Mouse (Mus musculus) 3134 (cell line): ENCODE measurements around the gene Gm49358.

Experiments used
- DNase-seq: peaks from one replicate; pipeline ENCODE4 v3.0.0-alpha.2; 2011; ENCODE audit warnings: low spot score; ENCODE audit not compliant: insufficient read length; ENCODE audit errors: extremely low read depth

The Gm49358 gene

DNA sequence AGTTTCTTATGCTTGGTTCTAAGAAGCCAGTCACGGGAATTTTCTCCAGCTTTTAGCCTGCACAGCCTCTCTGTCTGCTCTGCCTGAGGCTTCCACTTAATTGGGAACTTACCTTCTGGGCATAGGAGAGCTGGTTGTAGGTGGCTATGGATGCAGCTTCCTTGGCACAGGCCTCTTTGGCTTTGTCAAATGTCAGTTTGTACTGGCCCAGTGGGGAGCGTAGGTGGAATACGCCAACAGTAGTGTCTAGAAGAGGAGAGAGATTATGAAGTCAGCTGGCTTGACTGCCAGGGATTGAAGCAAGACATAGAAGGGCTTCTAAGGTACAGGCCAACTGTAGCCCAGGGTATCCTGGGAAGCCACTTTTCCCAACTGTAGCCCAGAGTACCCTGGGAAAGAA lies 89.7 kb downstream of the Gm49358 start:
- DNase-seq, result no peak

DNA sequence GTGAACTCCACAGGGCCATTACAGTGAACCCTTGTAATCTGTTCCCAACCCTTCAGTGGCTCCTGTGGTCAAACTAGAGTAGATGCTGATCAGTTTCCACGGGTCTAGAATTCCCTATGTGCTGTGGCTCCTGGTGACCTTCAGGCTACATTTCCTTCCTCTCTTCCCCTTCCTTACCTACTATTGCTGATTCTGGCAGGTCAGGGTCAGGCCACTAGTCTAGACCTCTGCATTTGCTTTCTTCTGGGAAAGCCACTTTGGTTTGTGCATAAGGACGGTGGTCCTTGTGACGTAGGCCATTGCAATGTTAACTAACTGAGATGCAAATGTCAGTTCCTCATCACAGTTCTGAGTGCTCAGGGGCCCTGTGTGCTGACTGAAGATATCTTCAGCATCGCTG lies 96.6 kb downstream of the Gm49358 start:
- DNase-seq, result no peak

DNA sequence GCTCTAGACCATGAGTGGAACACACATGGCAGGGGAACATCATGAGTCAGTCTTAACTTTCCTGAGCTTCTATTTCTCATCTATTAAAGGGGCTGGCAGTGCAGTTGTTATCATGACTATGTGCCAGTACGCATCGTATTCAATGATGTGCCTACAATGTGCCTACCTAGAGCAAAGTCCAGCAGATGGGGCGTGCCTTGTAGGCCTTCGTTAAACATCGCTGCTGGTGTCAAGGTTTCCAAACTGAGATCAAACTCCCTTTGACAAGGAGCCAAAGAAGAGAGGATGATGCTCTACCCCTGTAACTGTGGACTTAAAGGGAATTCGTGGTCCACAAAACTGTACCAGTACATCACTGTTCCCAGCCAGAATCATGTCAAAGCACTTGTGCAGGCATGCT lies 98.7 kb downstream of the Gm49358 start:
- no peak for DNase-seq

DNA sequence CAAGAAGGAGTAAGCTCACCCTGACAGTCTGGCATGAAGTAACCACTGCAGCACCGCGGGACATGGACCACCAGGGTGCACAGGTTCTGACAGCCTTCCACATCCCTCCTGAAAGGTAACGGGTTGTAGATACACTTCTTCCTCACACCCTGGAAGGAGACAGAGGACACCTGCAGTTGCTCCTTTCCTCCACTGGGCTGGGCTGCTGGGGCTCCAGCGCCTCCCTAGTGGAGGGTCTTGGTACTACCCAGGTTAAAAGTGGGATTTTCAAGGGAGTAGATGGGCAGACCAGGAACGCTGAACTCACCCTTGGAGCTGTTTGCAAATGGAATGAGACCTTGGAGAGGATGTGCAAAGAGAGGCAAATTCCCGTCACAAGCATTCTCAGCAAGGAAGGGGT lies 99.7 kb downstream of the Gm49358 start:
- no peak for DNase-seq

DNA sequence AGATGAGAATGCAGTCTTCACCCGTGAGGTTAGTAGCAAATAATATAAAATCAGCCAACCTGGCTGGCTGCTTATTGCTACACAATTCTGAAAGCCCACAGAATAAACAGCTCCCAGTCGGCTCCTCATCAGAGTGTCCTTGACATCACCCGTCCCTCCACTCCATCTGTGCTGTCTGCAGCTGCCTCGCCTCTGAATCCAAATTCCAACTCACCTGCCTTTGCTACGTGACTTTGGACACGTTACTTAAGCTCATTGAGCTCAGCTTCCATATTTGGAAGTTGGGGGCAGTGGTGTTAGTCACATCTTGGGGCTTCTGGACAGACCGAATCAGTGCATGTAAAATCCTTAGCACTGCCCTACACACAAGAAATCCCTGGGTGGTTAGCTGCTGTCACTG lies 108.3 kb downstream of the Gm49358 start:
- DNase-seq, result no peak

DNA sequence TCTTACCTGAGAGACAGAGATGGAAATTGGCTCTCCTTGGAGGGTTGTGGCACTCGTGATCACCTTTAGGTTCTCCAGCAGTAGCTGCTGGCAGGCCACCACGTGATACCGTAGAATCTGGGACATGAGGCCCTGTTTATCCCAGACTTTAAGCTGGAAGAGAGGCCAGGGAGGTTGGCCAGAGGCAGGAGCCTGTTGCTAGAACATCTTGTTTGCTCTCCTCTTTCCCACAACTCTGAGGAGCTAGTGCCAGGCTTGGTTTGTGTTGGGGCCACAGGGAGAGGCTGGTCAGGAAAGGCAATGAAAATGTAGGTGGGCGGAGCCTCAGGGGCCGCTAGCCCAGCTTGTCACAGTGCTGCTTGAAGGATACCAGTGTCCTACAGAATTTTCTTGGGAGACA lies 108.8 kb downstream of the Gm49358 start:
- no peak for DNase-seq

DNA sequence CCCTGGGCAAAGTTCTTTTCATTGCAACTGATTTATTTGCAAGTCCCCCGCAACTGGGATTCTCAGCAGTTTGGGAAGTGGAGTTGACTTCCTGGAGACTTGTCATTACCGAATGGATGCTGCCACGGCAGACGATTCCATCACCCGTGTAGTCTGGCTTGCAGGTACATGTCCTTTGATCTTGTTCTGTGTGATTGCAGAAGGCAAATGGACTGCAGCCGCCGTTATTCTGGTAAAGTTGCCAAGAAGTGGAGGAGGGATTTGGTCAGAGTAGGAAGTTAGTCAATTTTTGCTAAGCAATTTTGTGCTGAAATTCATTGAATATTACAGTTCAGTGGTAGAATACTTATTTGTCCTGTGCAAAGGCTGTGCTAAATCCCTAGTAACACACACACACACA lies 114.9 kb downstream of the Gm49358 start:
- no peak for DNase-seq

DNA sequence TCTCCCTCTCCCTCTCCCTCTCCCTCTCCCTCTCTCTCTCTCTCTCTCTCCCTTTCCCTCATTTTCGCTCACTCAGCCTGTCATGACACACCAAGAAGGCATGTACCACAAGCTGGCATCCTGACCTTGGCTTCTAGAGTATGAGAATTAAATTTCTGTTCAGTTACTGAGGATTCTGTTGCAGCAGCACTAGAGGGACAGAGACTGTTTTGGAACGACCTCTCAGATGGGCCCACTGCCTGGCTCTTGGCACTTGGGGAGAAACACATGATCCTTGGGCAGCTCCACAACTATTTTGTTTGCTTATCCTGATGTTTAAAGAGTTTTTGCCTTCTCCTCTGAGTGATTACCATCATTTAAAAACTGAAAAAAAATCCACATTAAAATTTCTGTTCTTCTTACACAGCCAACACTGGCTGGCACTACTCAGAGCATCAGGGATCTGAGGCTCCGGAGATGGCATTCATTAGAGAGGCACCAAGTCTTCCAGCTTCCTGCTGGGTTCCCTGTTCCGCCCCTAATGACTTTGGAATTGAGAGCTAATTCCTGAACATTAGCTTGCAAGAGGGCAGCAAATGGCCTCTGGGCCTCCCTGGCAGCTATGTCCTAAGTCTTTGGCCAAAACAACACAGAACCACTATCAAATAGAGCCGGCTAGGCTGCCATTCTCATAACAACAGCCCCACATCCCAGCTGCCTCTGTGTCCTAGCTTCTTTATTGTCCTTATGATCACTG lies 116.5 kb downstream of the Gm49358 start:
- peak; percentile 80 for DNase-seq

DNA sequence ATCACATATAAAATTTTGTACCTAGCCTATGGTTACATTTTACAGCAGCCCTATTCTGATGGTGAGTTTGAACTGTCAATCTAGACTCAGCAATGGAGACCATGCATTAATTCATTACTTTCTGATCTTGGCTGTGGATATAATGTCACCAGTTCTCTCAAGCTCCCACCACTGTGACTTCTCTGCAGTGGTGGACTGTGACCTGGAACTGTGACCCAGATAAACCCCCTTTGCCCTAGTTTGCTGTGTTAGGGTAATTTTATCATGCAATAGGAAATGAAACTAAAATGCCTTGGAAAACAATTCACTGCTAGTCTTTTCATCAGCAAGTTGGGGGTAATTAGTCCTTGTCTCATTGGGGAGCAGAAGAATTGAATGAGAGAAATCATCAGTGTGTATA lies 117.7 kb downstream of the Gm49358 start:
- no peak for DNase-seq
